Mouse (Mus musculus): Measurements from ENCODE around the gene Fam161a. TPM values are rescaled to one million over a fixed set of nuclear protein-coding genes. Genes with fewer than 3 reads are reported as not detected.

Fam161a gene
- 1.4 TPM for polyA plus RNA-seq (2017; shearing (Covaris generic))

DNA sequence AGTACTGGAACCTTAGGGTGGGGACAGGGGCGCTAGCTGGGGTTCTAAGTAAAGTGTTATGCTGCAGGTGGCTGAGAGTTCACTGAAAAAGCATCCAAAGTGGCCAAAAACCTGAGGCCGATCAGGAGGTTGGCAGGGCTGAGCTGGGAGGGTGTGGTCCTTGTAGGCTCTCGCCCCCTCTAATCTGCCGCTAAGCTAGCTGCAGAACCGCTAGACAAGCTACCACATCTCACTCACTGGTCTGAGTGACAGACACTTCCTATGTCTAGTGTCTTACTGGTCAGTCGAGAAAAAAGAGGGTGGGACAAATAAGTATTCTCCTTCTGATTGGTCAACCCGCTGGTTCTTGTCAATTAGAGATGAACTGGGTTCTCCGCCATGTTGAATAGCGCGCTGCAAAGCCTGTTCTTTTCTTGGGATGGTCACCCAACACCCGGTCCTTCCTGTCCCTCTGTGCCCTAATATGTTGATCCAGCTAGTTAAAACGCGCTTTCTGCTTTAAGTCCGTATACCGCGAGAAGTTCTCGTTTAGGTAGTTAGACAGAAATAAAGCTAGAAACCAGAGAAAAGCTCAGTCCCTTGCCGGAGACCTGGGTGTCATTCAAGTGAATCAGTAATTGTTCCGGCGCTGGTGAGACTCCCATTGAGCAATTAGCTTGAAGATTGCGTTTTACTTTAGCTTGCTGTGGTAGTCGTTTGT is at the start of gene Fam161a:
Fam161a (plus strand) TSS at position 51 of the 700 bp plus-strand sequence.

DNA sequence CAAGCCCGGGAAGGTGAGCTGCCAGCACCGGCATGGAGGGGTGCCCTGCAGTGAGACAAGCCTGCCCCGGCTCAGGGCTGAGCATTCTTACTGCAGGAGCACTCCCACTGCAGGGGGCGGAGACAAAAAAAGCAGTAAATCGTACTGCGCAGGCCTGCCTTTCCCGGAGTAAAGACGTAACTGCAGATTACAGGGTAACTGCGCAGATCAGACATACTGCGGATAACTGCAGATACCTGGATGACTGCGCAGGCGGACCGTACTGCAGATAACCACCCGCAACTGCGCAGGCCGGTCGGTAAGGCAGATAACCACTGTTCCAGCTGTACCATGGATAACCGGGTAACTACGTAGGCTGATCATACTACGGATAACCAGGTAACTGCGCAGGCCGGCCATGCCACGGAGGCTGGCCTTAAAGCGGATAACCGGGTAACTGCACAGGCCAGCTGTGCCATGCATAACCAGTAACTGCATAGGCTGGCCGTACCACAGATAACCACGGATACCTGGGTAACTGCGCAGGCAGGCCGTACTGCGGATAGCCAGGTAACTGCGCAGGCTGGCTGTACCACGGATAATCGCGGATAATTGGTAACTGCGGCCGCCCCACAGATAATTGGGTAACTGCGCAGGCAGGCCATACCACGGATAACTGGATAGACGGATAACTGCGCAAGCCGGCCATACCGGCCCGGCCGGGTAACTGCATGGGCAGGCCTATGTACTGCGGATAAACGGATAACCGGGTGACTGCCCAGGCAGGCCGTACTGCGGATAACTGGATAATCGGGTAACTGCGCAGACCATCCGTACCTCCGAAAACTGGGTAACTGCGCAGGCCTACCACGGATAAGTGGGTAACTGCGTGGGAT is 35.3 kb upstream of the Fam161a start, which contains the start of gene Zrsr1:
Zrsr1 (plus strand) TSS at position 171 of the 875 bp plus-strand sequence.

DNA sequence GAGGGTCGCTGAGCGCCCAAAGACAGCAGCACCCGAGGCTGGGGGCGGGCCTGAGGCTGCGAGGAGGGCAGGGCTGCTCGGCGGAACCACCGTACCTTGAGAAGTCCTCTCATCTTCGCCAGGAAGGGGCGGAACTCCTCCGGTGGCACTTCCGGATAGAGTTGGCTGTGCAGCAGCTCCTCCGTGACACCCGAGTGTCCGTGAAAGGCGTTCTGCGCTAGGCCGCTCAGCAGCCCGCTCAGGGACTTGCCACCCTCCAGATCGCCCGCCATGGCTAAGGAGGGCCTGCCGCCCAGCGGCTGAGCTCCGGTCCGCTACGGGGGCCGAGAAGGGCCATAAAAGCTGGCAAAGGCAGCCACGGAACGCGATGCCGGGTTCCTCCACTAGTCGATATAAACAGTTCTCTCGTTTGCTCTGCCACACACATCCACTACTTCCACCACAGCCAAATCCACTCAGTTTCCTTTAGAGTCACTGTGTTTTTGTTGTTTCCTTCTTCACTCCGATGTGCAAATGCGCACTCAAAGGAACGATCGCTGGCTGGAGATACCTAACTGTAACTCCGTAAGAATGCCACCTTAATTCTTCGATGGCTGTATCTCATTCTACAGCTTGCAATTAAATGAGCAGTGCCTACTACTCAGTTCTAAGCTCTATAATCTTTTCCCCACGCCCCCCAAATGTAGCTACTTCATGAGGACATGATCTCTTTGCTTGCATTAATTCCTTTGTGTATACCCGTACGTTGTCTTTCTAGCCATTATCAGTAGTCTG is 25.2 kb upstream of the Fam161a start, which contains the start of the genes Gm28048 and Commd1:
Gm28048 (minus strand) TSS at position 107 of the 774 bp plus-strand sequence.
Commd1 (minus strand) TSS at position 399 of the 774 bp plus-strand sequence.

DNA sequence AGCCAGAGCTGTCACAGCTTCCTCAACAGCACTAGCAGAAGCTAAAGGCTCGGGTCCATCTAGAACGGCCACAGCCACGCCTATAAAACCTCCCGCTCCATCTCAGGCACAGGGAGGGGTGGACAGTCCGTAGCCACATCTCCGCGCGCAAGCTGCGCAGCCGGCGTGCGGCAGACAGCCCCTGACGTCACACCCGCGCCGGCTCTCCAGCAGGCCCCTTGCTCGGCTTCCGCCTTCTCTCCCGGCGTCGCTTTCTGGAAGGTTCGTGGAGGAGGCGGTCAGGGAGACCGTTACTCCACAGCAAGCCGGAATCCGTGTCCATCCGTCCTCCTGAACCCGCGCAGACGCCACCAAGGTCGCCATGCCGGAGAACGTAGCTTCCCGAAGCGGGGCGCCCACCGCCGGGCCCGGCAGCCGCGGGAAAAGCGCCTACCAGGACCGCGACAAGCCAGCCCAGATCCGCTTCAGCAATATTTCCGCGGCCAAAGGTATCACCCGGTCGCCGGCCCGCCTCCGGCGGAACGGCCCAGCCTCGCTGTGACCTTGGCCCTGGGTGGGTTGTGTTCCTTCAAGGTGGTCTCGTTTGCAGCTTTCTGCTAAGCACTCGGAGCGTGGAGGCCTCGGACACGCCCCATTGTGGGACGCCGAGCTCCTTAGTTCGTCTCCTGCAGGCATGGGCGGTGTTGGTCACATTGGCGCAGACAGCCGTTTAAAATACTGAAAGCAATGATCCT is 16.8 kb upstream of the Fam161a start, which contains the start of gene Cct4:
Cct4 (plus strand) TSS at position 127 of the 734 bp plus-strand sequence.

Other genes starting within 250 kb of the Fam161a start
- gene B3gnt2, start 146.6 kb upstream of the Fam161a start, polyA plus RNA-seq (2017; shearing (Covaris generic)), result 52.8 TPM
- gene Zrsr1, start 35.5 kb upstream of the Fam161a start, polyA plus RNA-seq (2017; shearing (Covaris generic)), result 2.2 TPM
- gene Gm28048, start 25.4 kb upstream of the Fam161a start, polyA plus RNA-seq (2017; shearing (Covaris generic)), result 107 TPM
- 42.2 TPM for gene Commd1, start 25.1 kb upstream of the Fam161a start, polyA plus RNA-seq (2017; shearing (Covaris generic))
- gene Cct4, start 17.0 kb upstream of the Fam161a start, polyA plus RNA-seq (2017; shearing (Covaris generic)), result 217 TPM
- gene Xpo1, start 248.5 kb downstream of the Fam161a start, polyA plus RNA-seq (2017; shearing (Covaris generic)), result 84.5 TPM